Mouse (Mus musculus): ENCODE measurements at regions not wholly inside any gene's neighbourhood (a gene's known extent, or its start where the extent isn't known, plus 50 kb on each side); places are given as distances from the start of the nearest gene placed in this dataset.

DNA sequence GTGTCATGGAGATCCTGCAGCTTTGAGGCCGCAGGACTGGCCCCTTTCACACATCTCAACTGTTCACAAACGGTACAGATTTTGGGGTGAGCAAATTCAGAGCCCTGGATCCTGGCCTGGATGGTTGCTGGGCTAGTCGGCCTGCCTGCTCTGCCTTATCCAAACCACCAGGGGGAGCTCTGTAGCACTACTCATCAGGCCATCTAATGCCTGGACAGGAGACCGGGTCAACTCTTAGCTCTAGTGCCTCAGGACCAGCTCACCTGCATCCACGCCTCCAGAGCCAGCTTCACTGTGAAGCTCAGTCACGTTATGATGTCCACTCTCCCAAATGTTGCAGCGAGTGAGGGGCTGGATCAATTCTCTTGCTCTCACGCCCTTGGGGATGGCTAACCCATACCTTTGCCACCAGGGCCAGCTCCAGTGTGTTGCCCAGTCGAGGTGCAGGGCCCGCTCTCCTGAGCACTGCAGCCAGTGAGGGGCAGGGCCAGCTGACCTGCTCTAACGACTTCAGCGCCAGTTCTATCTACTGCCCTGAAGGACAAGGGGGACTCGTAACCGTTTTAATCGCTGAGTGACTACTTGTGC, 206.8 kb downstream of the Etnk1 start:
- DNase-seq (ENCODE audit: low spot score in 2 of 2): peak in 1 of 2 experiments; percentile 24

DNA sequence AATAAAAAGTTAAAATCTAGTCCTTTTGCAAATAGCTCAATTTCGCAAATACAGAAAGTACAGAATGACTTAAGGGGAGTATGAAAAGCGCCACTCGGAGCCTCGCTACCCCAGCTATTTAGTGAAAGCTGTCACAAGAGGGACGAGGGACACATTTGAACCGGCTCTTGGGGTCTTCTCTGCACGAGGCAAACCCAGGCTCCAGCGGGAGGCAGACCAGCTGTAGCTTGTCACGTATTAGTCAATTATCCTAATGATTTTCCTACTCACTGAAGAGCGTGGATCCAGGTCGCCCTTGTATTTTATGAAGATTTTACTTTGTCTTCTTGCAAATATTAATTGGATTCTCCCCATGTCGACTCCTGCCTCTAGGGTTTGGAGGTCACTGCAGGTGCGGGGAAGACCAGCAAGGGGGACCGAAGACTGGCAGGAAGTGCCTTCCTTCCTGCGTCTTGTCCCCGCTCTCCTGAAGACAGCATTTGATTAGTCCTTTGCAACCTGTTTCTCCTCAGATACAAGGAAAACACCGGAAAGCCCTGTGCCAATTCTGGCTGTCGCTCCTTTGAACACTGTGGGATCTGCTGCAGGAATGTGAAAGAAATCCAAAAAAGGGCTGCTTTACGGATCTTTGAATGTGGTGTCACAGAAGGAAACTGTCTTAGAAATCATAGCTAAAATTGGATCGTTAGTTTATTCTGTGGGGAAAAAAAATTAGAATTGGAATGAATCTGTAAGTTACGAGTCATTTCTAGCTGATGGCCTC, 209.1 kb downstream of the Etnk1 start:
- no peak for DNase-seq (ENCODE audit: low spot score in 2 of 2)

DNA sequence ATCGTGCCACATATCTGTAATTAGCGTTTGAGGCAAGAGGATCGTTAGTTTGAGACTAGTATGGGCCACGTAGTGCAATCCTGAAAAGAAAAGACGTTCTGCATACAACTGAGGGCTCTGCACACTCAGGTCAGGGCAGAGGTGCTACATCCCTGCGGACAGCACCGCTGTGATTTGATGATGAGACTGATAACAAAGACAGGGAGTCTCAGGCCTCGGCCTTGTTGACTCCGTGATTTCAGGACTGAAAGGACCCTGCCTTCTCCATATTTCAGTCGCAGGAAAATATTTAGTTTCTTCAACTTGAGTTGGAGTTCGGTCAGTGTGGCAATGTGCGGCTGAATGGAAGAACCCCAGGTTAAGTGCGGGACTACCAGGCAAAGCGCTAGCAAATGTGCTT, 210.1 kb downstream of the Etnk1 start:
- DNase-seq (ENCODE audit: low spot score in 2 of 2): no peak

DNA sequence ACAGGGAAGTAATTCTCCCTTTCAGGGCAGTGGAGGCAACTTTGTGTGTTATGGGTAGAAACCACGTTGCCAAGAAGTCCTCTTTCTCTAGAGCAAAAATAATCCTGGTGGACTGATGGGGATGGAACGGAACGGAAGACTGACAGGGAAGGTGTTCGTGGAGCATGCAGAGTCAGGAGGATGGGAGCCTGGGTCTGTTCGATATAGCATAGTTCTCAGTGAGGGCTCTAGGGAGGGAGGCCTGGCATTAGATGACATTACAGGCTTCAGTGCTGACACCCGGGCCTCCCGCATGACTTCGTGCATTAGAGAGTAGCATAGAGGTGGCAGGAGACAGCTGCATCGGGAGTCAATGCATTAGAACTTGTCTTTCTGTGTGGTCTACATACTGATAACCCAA, 211.1 kb downstream of the Etnk1 start:
- DNase-seq (ENCODE audit: low spot score in 2 of 2): no peak

DNA sequence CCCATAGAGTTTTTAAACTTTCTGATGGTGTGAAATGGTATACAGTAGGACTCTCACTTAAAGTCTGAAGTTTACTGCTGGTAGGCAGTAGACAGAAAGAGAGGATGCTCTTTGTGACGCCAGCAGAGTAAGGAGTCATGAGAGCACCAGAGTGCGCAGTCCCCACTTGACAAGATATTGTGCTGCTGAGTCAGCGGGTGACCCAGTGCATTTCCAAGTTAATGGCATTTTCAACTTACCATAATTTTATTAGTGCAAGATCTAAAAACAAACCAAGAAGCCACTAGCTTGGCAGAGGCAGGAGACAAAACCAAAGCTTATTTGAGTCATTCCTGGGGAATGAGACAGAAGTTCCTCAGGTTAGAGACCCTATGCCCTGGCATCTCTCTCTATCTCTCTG, 213.5 kb downstream of the Etnk1 start:
- DNase-seq (ENCODE audit: low spot score in 2 of 2): no peak

DNA sequence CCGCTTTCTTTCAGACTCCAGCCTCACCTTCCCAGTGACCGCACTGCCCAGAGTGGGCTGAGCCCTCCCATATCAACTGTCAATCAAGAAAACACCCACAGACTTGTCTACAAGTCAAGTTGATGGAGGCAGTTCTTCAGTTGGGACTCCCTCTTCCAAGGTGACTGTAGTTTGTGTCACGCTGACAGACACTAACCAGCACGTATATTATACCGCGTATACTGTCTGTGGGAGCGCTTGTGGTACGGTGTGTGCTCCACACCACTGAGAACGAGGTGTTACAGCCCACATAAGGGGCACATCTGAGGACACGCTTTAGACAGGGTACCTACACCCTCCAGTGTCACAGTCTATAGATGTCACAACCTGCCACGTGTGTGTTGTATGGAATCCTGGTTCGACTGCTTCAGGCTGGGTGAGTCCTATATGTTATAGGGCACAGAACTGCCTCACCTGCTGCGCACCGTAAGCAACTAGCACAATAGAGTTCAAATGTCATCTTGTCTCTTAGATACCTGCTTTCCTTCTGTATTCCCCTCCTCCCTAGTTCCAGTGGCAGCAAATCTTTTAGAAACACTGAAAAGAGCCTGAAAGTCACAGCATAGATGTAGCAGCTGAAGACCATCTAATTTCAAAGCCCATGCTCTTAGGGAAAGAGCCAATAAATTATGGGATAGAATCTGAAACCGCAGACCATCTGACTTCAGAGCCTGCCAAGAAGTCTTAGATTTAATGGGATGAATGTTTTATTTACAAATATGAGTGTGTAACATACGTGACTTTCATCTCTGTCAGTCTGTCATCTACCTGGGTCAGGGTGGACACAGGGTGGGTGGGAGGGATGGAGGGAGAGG, 219.8 kb downstream of the Etnk1 start:
- DNase-seq (ENCODE audit: low spot score in 2 of 2): no peak

DNA sequence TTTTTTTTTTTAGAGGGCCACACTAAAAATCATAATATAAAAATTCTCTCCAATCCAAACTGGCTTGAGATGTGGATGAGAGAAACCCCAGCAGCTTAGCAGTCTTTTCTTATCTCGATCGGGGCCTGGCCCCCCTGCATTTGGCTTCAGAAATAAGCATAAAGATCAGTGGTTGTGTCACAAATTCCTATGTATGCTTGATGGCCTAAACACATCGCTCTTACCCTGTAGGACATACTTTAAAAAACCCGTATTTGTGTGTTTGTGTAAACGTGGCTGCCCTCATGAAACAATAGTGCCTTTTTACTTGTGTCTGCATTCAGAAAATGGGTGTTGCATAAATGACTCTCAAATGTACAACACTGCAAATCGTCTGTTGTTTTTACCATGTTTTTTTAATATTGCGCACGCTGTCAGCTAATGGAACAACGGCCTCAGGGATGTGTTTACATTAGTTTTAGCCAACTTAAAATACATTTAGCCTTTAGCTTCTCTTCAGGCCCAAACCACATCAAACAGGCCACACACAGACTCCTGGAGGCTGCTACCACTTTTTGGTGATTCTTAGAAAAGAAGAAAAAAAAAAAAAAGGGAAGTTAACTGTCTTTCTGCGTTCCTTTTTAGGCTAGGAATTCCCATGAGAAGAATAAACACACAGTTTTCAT, 226.7 kb downstream of the Etnk1 start:
- DNase-seq (ENCODE audit: low spot score in 2 of 2): no peak

DNA sequence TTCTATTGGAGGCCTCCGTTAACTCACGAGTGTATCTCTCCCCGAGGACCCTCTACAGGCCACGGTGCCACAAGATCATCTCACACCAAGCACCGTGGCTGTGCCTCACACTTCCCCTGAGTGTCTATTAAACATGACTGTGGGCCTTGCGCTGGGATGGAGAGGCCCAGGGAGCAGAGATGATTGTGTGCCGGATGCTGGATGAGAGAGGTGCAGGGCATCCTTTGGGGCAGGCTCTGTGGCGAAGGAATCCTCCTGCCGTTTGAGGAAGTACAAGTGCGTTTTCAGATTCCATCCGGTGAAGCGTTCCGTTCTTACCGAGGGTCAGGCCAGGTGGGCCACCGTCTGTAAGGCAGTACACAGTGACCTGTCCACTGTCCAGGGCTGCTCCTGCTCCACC, 227.4 kb downstream of the Etnk1 start:
- DNase-seq (ENCODE audit: low spot score in 2 of 2): no peak

DNA sequence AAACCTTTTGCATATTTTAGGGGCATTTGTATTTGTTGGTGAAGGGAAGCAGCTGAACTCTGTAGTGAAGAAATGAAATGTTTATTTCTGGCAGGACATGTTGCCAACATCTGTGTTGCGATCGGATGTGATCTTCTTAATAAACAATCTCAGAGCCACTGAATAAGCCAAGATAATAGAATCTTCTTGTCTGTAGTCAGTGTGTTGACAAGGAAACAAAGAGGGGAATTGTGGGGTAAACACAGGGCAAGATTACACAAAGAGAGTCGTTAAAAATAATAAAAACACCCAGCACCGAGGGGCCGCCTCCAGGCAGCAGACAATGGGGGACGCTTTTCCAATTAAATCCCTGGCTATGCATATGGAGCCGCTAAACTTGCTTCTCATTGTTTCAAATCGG, 234.4 kb downstream of the Etnk1 start:
- DNase-seq (ENCODE audit: low spot score in 2 of 2): no peak

DNA sequence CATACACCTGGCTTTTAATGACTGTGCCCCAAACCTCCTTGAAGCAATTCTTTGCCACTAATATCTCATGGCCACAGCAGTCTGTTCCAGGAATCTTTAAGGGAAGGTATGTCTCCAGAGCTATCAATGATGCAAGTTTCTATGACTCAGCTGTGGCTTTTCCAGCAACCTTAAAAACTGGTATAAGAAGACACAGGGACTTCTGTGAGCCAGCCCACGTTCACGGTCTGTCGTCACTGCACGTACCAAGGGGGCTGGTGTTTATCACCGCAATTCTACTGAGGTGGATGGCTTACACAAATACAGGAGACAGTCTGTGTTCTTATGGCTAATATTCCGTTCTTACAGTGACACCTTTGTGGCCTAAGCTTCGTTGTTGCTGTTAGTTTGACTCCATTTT, 234.9 kb downstream of the Etnk1 start:
- DNase-seq (ENCODE audit: low spot score in 2 of 2): no peak

DNA sequence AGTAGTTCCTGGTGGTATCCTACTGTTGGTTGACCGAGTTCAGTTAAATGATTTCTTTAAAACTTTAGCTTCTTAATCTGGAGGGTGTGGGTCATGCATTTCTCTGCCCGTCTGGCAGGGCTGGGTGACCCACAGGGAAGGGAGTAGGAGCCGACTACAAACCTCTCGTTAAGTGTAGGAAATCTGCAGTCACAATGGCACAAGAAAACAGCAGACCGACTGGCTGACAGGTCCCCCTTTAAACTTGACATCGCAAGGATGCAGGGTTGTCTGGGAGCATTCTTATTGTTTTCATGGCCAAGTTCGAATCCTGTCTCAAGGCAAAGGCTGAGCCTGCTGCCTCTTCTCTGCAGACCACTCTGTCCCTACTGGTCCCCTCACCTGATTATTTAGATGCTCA, 235.7 kb downstream of the Etnk1 start:
- DNase-seq (ENCODE audit: low spot score in 2 of 2): no peak

DNA sequence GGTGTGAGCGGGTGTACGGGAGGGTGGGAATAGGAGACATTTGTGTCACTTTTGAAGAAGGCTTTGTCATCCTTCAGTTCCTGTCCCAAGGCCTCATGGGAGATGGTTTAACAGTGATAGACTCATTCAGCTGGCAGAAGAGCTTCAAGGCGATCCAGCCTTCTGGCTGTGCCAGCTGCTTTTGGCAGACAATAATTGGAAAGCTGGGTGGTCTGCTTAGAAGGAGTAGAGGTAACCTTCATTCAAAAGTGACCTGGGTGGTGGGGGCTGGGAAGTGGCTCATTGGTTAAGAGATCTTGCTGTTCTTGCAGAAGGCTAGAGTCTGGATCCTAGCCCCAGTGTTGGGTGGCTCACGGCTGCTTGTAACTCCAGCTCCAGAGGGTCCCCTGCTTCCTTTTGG, 237.5 kb downstream of the Etnk1 start:
- DNase-seq (ENCODE audit: low spot score in 2 of 2): no peak

DNA sequence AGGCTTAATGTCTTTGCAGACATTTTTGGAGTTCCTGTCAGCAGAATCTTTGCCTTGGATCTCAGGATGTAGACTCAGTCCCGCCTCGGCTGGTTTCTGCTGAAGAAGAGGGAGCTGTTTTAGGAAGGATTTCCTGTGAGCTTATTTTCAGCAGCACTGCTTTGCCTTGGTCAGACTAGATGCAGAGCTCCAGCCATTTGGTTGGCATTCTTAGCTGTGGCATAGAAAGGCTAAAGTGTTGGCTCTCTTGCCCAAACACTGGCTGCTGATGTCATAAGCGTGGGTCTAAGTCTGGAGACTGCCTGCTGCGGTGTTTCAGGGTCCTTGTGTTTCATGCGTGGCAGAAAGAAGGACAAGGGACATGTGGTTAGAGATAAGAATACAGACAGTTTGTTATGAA, 245.0 kb downstream of the Etnk1 start:
- DNase-seq (ENCODE audit: low spot score in 2 of 2): no peak

DNA sequence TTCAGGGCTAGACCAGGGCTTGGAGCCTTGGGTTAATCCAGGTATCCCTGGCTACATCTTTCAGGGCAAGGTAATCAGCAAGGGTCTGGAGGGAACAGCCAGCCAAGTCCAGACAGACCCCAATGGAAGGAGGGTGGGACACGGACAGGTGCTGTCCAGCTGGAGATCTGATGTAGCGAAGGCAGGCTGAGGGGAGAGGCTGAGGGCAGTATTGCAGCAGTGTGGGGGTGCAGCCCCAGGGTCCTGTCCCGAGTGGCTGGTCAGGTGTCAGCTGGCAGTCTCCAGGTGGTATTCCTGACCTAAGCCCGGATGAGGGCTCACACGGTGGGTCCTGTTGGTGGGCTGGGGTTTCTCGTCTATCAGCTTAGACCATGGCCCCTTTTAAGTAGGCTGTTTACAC, 245.7 kb downstream of the Etnk1 start:
- no peak for DNase-seq (ENCODE audit: low spot score in 2 of 2)

DNA sequence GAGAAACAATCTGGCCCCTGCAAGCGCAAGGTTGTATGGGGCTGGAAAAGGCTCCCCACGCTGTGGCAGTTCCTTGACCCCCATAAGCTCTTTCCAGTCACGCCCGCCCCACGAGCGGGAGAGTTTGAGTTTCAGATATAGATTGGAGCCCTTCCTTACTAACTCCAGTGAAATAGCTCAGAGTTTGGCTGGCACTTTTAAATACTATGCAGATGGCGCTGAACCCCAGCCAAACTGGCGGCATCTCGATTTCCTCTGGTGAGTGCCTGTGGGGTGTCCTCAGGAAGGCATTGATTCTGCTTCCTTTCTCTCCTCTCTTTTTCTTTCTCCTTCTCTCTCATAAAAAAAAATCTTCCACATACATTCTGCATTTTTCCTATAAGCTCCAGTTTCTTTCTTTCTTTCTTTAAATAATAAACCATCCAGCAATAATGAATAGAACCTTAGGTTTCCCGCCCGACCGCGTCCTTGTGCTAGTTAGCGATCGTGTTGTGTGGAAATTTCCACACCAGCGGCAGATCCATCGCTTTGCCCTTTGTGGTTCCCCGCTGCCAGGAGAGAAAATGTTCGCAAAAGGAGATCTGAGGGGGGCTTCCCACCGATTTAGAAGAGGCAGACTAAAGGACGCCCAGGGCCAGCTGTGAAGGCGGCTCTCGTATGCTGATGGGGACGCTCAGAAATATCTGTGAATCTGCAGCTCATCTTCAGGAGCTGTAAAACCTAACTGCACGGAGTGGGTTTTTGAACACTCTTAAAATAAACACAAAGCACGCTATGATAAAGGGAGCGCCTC, 247.8 kb downstream of the Etnk1 start:
- peak in 1 of 2 experiments; percentile 41 for DNase-seq (ENCODE audit: low spot score in 2 of 2)

DNA sequence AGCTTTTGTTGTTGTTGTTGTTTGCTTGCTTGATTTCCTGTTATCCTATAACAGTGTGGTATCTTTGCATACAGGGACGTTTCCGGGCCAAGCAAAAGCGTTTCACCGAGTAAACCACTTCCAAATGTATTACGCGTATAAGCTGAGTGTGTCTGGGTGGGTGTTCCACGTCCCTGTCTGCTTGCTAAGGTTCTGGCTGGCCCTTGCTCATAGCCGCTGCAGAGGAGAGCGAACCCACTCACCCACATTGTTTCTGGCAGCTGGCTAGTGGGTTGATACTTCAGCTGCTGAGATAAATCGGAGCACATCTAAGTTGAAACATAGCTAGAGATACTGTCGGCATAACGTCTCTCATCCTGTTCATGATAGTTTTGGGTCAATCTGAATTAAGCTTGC, 248.4 kb downstream of the Etnk1 start:
- peak in 1 of 2 experiments; percentile 38 for DNase-seq (ENCODE audit: low spot score in 2 of 2)

DNA sequence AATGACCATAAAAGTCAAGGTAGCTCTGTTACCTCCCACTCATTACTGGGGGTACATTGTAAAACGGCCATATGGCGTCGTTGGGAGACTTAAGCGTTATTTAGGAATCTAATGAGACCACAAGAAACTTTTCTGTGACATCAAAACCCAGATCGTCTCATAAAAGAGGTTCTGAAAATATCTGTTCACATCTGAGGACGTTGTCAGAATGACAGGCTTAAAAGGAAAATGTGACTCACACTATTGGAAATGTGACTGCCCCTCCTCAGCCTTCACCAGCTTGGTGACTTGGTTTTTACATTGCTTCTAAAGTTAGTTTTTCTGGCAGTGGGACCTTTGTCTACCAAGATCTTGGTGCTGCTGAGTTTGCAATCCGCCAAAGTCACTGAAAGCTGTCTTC, 252.9 kb downstream of the Etnk1 start:
- no peak for DNase-seq (ENCODE audit: low spot score in 2 of 2)

DNA sequence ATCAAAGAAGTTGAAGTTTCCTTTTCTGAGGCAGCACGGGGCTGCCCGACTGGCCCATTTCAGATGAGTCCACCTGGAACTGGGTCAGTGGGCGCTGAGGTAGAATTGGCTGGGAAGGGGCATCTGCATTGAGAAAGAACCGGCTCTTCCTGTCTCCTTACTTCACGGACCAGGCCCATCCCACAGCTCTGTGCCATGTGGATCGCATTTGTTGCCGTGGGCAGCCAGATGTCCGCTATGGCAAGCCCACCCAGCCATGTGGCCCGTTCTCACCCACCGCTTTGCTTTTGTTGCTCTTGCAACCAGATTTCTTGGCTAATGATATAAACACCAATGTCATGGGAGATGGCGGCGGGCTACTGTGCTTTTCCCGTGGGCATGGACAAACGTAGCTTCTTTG, 256.0 kb downstream of the Etnk1 start:
- DNase-seq (ENCODE audit: low spot score in 2 of 2): peak in 1 of 2 experiments; percentile 47

DNA sequence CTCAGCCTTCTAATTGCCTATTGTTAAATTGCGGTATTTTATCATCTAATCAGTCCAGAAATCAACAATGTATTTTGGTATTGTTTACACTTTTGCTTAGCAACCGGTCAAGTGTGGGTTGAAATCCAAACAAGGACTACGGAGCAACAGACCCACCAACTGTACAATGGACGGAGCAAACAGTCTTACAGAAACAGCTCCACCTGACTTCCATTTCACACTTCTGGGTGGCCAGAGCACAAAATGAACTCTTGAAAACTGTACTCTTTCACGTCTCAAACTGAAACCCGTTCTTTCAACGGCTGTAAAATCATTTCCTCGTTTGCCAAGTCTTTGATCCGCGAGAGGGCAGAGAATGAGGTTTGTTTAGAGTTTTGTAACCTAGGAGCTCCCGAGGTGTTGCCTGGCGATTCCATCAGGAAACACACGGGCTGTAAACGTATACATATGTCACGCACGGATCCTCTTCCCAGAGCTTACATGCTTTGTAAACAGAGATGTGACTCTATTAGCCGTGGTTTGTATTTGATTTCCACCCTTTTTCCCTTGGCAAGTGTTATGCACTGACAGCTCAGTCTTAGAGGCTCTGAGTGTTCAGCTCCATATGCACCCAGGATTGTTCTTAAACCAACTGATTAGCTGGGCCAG, 258.3 kb downstream of the Etnk1 start:
- no peak for DNase-seq (ENCODE audit: low spot score in 2 of 2)

DNA sequence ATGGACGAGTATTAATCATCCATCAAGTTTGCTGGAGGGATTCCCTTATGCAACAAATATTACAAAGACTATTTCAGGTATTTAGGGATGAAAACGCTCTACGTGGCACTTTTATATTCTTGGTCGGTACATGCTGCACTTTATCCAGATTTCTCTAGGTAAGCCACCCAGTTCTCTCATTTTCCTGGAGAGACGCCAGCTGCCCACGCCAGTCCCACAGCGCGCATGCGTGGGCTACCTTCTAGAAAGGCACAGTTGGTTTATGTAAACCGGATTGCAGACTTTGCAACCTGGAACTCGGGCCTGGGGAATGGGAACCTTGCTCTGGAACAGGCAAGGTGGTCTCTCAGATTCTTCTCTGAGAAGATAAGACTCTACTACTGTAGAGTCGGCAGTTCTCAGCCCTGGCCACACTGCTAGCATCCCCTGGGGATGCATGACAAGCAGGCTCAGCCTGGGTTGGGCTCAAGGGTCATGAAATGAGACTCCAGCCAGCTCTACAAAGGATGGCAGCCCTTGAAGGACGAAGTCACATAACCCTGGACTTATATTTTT, 265.0 kb downstream of the Etnk1 start:
- DNase-seq (ENCODE audit: low spot score in 2 of 2): no peak

All from urinary bladder, postnatal 4 days (tissue).